Mouse (Mus musculus): ENCODE results near the gene Bglap2. TPM values are rescaled to one million over a fixed set of nuclear protein-coding genes. Genes with fewer than 3 reads are reported as not detected.

Gene Bglap2
- polyA plus RNA-seq, 1 experiment from 2014 or later: not detected

DNA sequence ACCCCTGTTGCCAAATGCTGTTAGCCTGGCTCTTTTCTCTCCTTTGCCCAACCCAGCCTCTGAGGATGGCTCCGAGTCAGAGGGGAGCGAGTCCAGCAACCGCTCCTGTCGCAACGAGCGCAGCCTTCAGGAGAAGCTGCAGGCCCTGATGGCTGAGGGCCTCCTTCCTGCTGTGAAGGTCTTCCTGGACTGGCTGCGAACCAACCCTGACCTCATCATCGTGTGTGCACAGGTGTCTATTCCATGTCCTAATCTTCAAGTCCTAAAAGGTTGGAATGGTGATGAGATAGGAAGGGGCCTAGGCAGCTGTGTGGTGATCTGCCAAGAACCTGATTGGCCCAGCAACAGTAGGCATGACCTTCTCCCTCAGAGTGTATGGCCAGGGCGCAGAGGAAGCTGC is 25.6 kb downstream of the Bglap2 start:
- Histone ChIP-seq H3K9me3 (replicated peaks; ENCODE audit: control insufficient read depth, low read length) (no peaks in the 10 kb centered on the region), H3K4me2 (ENCODE audit: low read depth, low read length) (no peak overlapping the region), H3K36me3 (replicated peaks; ENCODE audit: control insufficient read depth, insufficient read depth, low read depth, low read length) (peaks cover 30% of the 10 kb centered on the region), H3K9ac (replicated peaks; ENCODE audit: low read length) (no peak overlapping the region), H3K4me3 (ENCODE audit: low read depth, low read length) (no peak overlapping the region), H3K4me1 (ENCODE audit: control insufficient read depth, insufficient read depth, low read length) (no peaks in the 10 kb centered on the region), H3K27ac (replicated peaks; ENCODE audit: low read depth, low read length) (no peak overlapping the region), H3K27me3 (ENCODE audit: control insufficient read depth, insufficient read depth, low read length) (no peaks in the 10 kb centered on the region)
- DNase-seq (ENCODE audit: low spot score) (no peak), ATAC-seq (replicated peaks; ENCODE audit: insufficient number of reproducible peaks, low FRiP score, low TSS enrichment, low read depth) (no peak)
- 94% methylated on average over 9 of the region's 9 CpGs for WGBS

DNA sequence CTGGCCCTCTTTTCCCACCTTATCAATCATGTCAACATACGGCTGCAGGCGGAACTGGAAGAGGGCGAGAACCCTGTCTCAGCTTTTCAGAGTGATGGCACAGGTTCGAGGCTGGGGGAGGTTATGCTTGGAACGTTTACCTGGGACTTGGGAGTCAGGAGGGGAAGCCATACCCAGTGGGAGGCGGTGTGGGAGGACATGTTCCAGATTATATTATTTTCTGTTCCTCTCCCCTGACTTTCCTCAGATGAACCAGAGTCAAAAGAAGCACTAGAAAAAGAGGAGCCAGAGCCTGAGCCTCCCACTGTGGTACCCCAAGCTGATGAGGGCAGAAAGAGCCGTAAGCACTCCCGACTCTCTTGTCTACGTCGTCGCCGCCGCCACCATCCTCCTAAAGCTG is 27.8 kb downstream of the Bglap2 start:
- Histone ChIP-seq H3K9ac (replicated peaks; ENCODE audit: low read length) (no peak overlapping the region), H3K27me3 (ENCODE audit: control insufficient read depth, insufficient read depth, low read length) (no peaks in the 10 kb centered on the region), H3K4me1 (ENCODE audit: control insufficient read depth, insufficient read depth, low read length) (no peaks in the 10 kb centered on the region), H3K4me3 (ENCODE audit: low read depth, low read length) (no peak overlapping the region), H3K4me2 (ENCODE audit: low read depth, low read length) (no peak overlapping the region), H3K36me3 (replicated peaks; ENCODE audit: control insufficient read depth, insufficient read depth, low read depth, low read length) (peaks cover 16% of the 10 kb centered on the region), H3K9me3 (replicated peaks; ENCODE audit: control insufficient read depth, low read length) (no peaks in the 10 kb centered on the region), H3K27ac (replicated peaks; ENCODE audit: low read depth, low read length) (no peak overlapping the region)
- ATAC-seq (replicated peaks; ENCODE audit: insufficient number of reproducible peaks, low FRiP score, low TSS enrichment, low read depth) (no peak), DNase-seq (ENCODE audit: low spot score) (no peak)
- 92% methylated on average over 13 of the region's 13 CpGs for WGBS

DNA sequence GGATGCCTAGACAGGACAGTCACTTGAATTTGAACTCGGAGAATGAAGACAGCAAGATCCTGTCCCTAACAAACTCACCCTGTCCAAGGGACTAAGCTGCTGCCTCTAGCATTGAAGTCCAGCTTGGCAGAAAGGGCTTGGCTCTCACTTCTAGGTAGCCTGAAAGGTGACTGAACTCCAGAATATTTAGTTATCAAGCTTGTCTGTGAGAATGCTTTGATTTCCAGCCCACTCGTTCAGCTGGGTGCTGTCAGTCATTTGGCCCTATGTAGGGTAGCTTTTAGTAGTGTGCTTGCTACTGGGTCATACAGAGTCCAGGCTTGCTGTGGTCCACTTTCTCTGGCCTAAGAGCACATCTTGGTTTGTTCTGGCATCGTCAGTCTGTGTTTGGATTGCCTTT is 39.5 kb downstream of the Bglap2 start:
- Histone ChIP-seq H3K4me3 (ENCODE audit: low read depth, low read length) (no peak overlapping the region), H3K9me3 (replicated peaks; ENCODE audit: control insufficient read depth, low read length) (no peaks in the 10 kb centered on the region), H3K36me3 (replicated peaks; ENCODE audit: control insufficient read depth, insufficient read depth, low read depth, low read length) (peaks cover 7% of the 10 kb centered on the region), H3K4me1 (ENCODE audit: control insufficient read depth, insufficient read depth, low read length) (0 out of 2 replicates have a peak, but pooled peaks cover 3% of the 10 kb centered on the region), H3K9ac (replicated peaks; ENCODE audit: low read length) (no peak overlapping the region), H3K4me2 (ENCODE audit: low read depth, low read length) (no peak overlapping the region), H3K27ac (replicated peaks; ENCODE audit: low read depth, low read length) (no peak overlapping the region), H3K27me3 (ENCODE audit: control insufficient read depth, insufficient read depth, low read length) (no peaks in the 10 kb centered on the region)
- no peak for ATAC-seq (replicated peaks; ENCODE audit: insufficient number of reproducible peaks, low FRiP score, low TSS enrichment, low read depth)
- 81% methylated on average over 3 of the region's 3 CpGs for WGBS
- DNase-seq (ENCODE audit: low spot score): no peak

DNA sequence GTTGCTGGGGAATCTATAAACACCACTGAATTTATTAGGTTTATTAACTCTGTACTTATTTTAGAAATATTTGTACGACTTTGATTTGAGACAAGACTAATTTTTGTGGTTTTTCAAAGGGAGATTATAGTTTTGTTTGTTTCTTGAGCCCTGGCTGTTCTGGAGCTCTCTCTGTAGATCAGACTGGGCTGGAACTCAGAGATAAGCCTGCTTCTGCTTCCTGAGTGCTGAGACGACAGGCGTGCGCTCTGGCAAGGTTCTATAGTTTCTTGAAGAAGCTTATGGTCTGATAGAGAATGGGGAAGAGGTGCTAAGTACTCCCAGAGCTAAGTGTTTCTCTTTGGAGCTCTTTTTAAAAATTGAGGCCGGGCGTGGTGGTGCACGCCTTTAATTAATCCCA is 40.2 kb downstream of the Bglap2 start:
- DNase-seq (ENCODE audit: low spot score): no peak
- H3K4me2 ChIP-seq (ENCODE audit: low read depth, low read length): no peak overlapping the region
- no peaks in the 10 kb centered on the region for H3K27me3 ChIP-seq (ENCODE audit: control insufficient read depth, insufficient read depth, low read length)
- H3K27ac ChIP-seq (replicated peaks; ENCODE audit: low read depth, low read length): no peak overlapping the region
- H3K9ac ChIP-seq (replicated peaks; ENCODE audit: low read length): no peak overlapping the region
- H3K4me1 ChIP-seq (ENCODE audit: control insufficient read depth, insufficient read depth, low read length): 0 out of 2 replicates have a peak, but pooled peaks cover 3% of the 10 kb centered on the region
- no peak overlapping the region for H3K4me3 ChIP-seq (ENCODE audit: low read depth, low read length)
- peaks cover 4% of the 10 kb centered on the region for H3K36me3 ChIP-seq (replicated peaks; ENCODE audit: control insufficient read depth, insufficient read depth, low read depth, low read length)
- no peak for ATAC-seq (replicated peaks; ENCODE audit: insufficient number of reproducible peaks, low FRiP score, low TSS enrichment, low read depth)
- H3K9me3 ChIP-seq (replicated peaks; ENCODE audit: control insufficient read depth, low read length): no peaks in the 10 kb centered on the region
- 91% methylated on average over 7 of the region's 7 CpGs for WGBS

DNA sequence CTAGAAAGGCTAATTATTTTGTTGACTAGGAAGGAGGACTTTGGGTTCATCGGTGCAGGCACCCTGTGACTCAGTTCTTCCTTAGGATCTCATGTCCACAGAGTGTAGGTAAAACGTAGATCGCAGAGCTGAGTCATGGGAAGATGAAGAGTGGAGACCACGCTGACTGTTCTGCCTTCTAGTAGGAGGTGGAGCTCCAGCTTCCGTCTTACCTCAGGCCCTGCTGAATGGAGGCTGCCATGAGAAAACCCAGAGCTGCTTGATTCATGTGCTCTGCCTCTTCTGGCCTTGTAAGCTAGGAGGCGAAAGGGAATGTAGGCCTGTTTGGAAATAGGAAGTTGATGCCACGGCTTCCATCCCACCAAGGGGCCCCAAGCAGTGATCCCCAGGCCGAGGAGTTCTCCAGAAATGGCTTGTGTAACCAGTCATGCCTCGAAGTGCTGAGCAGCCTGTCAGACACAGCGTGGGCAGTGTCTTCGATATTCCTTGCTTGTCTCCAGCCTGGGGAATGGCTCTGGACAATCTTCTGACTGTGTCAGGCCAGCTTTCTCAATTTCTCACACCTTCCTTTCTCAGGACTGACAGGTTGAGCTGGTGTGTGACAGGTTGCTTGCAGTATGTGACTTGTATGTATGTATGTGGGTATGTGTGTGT is 41.0 kb downstream of the Bglap2 start:
- H3K4me3 ChIP-seq (ENCODE audit: low read depth, low read length): peak overlapping the region; percentile 89; the same call in 1 of the 2 replicates
- no peaks in the 10 kb centered on the region for H3K9me3 ChIP-seq (replicated peaks; ENCODE audit: control insufficient read depth, low read length)
- ATAC-seq (replicated peaks; ENCODE audit: insufficient number of reproducible peaks, low FRiP score, low TSS enrichment, low read depth) (no peak), DNase-seq (ENCODE audit: low spot score) (no peak)
- H3K27me3 ChIP-seq (ENCODE audit: control insufficient read depth, insufficient read depth, low read length): no peaks in the 10 kb centered on the region
- peaks cover 4% of the 10 kb centered on the region for H3K36me3 ChIP-seq (replicated peaks; ENCODE audit: control insufficient read depth, insufficient read depth, low read depth, low read length)
- H3K9ac ChIP-seq (replicated peaks; ENCODE audit: low read length): peak overlapping the region; percentile 13; the same call in 1 of the 2 replicates
- peak overlapping the region; percentile 7 for H3K4me2 ChIP-seq (ENCODE audit: low read depth, low read length)
- no peak overlapping the region for H3K27ac ChIP-seq (replicated peaks; ENCODE audit: low read depth, low read length)
- WGBS: 88% methylated on average over 11 of the region's 11 CpGs
- 0 out of 2 replicates have a peak, but pooled peaks cover 3% of the 10 kb centered on the region for H3K4me1 ChIP-seq (ENCODE audit: control insufficient read depth, insufficient read depth, low read length)

DNA sequence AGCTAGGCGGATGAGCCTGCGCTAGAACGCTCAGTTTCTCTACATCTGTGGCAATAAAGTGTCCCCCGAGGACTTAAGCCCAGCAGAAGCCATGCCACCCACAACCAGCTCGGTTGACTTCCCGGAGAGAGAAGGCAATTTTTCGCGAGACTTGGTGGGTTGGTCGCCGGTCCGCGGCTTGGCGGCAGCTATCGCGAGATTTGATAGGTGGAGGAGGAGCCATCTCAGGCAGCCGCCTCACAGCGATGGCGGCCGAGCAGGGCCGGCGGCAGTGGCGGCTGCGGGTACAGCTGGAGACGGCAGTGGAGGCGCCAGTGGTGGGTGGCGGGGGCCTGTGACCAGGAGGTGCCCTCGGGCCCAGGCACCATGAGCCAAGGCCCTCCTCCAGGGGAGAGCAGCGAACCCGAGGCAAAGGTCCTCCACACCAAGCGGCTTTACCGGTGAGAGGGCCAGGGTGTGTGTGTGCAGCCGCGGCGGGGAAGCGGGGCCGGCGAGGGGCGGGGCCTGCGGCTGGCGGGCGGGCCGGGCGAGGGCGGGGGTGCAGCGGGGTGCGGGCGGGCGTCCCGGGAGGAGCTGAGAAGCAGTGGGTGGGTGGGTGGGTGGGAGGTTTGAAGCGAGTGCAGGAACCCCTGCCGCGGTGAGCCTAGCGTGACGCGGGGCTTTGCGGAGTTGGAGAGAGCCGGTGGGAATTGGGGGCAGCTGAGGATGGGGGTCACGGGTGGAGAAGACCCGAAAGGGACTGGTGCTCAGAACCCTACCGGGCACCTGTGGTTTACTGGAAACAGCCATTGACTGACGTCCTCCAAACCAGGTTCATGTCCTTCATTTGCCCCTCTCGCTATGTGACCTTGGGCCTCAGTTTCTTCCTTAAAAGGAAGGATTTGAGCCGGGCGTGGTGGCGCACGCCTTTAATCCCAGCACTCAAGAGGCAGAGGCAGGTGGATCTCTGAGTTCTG is 42.2 kb downstream of the Bglap2 start, which contains the start of the genes Tmem79 and Smg5:
Gene Tmem79, minus strand, starts transcription at position 91 of the 956 bp plus-strand sequence.
Gene Smg5, plus strand, starts transcription at position 203 of the 956 bp plus-strand sequence.
- ATAC-seq (replicated peaks; ENCODE audit: insufficient number of reproducible peaks, low FRiP score, low TSS enrichment, low read depth) (peak; percentile 89), DNase-seq (ENCODE audit: low spot score) (peak; percentile 97)
- no peaks in the 10 kb centered on the region for H3K27me3 ChIP-seq (ENCODE audit: control insufficient read depth, insufficient read depth, low read length)
- H3K4me1 ChIP-seq (ENCODE audit: control insufficient read depth, insufficient read depth, low read length): 0 out of 2 replicates have a peak, but pooled peaks cover 3% of the 10 kb centered on the region
- peak within 1 kb of the TSS; percentile 82 for H3K27ac ChIP-seq (replicated peaks; ENCODE audit: low read depth, low read length)
- WGBS: 2% methylated on average over 66 of the region's 66 CpGs
- no peaks in the 10 kb centered on the region for H3K36me3 ChIP-seq (replicated peaks; ENCODE audit: control insufficient read depth, insufficient read depth, low read depth, low read length)
- H3K9ac ChIP-seq (replicated peaks; ENCODE audit: low read length): peak within 1 kb of the TSS; percentile 96
- peak within 1 kb of the TSS; percentile 74 for H3K4me2 ChIP-seq (ENCODE audit: low read depth, low read length)
- peak within 1 kb of the TSS; percentile 89 for H3K4me3 ChIP-seq (ENCODE audit: low read depth, low read length)
- no peaks in the 10 kb centered on the region for H3K9me3 ChIP-seq (replicated peaks; ENCODE audit: control insufficient read depth, low read length)

DNA sequence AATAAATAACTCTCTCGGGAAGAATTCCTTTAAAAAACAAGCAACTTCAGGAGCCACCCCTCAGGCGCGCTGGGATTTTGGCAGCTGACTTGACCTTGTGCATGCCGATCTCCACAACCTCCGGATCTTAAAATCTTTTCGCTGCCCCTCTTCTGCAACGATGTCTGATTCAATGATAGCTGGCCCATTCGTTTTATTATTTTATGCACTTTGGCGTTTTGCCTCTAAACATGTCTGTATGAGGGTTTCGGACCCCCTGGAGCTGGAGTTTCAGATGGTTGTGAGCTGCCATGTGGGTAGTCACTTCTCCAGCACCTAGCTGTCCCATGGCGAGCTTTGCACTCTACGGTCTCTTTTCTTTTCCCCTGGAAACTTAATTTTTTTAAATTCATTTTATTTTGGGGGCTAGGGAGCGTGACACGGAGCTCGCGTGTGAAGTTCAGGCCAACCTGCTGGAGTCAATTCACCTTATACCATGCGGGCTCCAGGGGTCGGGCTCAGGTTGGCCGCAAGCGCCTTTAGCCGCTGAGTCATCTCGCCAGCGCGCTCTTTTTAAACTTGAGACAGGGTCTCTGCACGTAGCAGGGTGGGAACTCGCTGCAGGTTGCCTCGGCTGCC is 43.0 kb downstream of the Bglap2 start:
- 1% methylated on average over 27 of the region's 27 CpGs for WGBS
- Histone ChIP-seq H3K4me2 (ENCODE audit: low read depth, low read length) (peak overlapping the region; percentile 74), H3K9me3 (replicated peaks; ENCODE audit: control insufficient read depth, low read length) (no peaks in the 10 kb centered on the region)

More for the DNA sequence above, 43.0 kb downstream of the Bglap2 start:
- Histone ChIP-seq H3K36me3 (replicated peaks; ENCODE audit: control insufficient read depth, insufficient read depth, low read depth, low read length) (no peaks in the 10 kb centered on the region), H3K4me1 (ENCODE audit: control insufficient read depth, insufficient read depth, low read length) (0 out of 2 replicates have a peak, but pooled peaks cover 3% of the 10 kb centered on the region), H3K27me3 (ENCODE audit: control insufficient read depth, insufficient read depth, low read length) (no peaks in the 10 kb centered on the region), H3K9ac (replicated peaks; ENCODE audit: low read length) (peak overlapping the region; percentile 96), H3K4me3 (ENCODE audit: low read depth, low read length) (peak overlapping the region; percentile 89), H3K27ac (replicated peaks; ENCODE audit: low read depth, low read length) (peak overlapping the region; percentile 82)
- ATAC-seq (replicated peaks; ENCODE audit: insufficient number of reproducible peaks, low FRiP score, low TSS enrichment, low read depth) (peak; percentile 57), DNase-seq (ENCODE audit: low spot score) (no peak)

Data from embryonic facial prominence, embryonic 11.5 days (tissue).